Mouse (Mus musculus) lung, adult 2 months (tissue): ENCODE data around the gene Iqcf1. TPM values are rescaled to one million over a fixed set of nuclear protein-coding genes. Genes with fewer than 3 reads are reported as not detected.
"Not testable (repeated sequence)": the region's sequence is repeated elsewhere in the genome, so short reads cannot be mapped to it uniquely, and the experiment has no call there.

Experiments used
- DNase-seq: peaks from one replicate; pipeline ENCODE4 v3.0.0; 2022
- H3K4me1 ChIP-seq: fragments of 200-500 bp; 2 replicates; pipeline ENCODE4 v1.6.1; 2011; ENCODE audit warnings: low read length; ENCODE audit not compliant: control insufficient read depth, insufficient read depth
- H3K4me3 ChIP-seq: fragments of 200-500 bp; replicated peaks from 2 replicates; pipeline ENCODE3; 2011; ENCODE audit warnings: low read depth, mild to moderate bottlenecking, control low read depth, low read length; ENCODE audit errors: extremely low read depth
- CTCF ChIP-seq: fragments of 200-500 bp; IDR thresholded peaks from 2 replicates; pipeline ENCODE4 v1.5.1; 2011; ENCODE audit warnings: mild to moderate bottlenecking, low read length, control low read depth; ENCODE audit not compliant: insufficient read depth
- POLR2A ChIP-seq: fragments of 200-500 bp; IDR thresholded peaks from 2 replicates; pipeline ENCODE4 v1.6.1; 2011; ENCODE audit warnings: low read depth, mild to moderate bottlenecking, control low read depth, low read length, borderline replicate concordance; ENCODE audit errors: extremely low read depth
- WGBS: fragments of 180-500 bp; shearing (Covaris S2); methylation state at CpG from one replicate; pipeline ENCODE4 v1.1.7; 2018; 5-methylcytosine and 5-hydroxymethylcytosine counted together
- polyA plus RNA-seq: library from polyadenylated mRNA; depleted of rRNA; stranded (reverse); fragments of >200 nt; gene quantifications from 2 replicates; pipeline ENCODE4 v1.2.3, GENCODE M21; 2012

Gene Iqcf1
- polyA plus RNA-seq, 1 experiment = 0.30 TPM

DNA sequence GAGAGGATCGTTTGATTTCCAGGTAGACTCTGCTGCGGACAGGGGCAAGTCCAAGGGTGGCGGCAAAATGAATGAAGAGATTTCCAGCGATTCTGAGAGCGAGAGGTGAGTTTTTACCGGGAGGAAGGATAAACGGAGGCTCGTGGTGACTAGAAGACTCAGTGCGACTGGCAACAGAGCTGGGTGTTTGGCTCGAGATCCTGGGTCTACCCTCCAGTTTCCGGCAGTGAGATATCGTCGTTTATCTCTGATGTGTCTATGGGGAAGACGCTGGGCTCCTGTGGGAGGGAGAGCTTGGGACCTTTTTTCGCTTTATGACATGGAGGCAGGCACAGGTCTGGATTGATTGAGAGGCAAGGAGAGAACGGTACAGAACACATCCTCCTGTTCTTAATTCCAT lies 22.1 kb upstream of the Iqcf1 start:
- no peak for DNase-seq
- TF ChIP-seq CTCF = no peak
- TF ChIP-seq POLR2A = no peak
- peaks cover 13% of the 10 kb centered on the region for H3K4me1 ChIP-seq
- peak overlapping the region; percentile 53 for H3K4me3 ChIP-seq
- 1% methylated on average over 16 of the region's 16 CpGs for WGBS

DNA sequence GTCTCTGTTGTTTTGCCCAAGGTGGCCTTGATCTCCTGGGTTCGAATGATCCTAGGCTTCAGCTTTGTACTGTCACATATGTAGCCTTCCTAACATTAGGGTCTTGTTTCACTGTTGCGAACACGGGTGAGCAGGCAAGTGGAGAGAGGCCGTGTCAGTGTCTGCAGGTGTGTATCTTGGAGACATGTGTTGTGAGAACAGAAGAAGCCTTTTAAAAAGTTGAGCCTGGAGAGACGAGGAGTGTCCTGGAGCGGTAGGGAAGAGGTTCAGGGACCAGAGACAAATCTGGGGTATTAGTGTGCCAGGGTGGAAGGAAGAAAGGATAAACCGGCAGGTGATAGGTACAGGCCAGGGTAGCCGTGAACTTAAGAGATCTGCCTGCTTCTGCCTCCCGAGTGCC lies 21.7 kb upstream of the Iqcf1 start:
- no peak overlapping the region for H3K4me3 ChIP-seq
- 71% methylated on average over 9 of the region's 9 CpGs for WGBS
- TF ChIP-seq POLR2A (no peak), CTCF (no peak)
- H3K4me1 ChIP-seq = peaks cover 13% of the 10 kb centered on the region
- no peak for DNase-seq

DNA sequence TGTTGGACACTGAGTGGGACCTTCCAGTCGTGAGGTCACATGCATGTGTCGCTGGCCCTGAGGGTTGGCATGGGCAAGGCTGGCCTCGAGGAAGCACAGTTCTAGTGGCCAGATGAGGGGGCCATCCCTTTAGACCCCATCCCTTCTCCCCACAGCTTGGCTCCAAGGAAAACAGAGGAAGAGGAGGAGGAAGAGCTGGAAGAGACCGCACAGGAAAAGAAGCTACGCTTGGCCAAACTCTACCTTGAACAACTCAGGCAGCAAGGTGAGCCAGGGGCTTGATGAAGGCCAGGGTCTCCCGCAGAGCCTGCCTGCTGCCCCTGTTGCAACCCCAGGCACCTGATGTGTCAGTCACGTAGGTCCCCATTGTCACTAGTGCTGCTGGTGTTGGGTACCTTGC lies 19.2 kb upstream of the Iqcf1 start:
- Histone ChIP-seq H3K4me1 (peaks cover 5% of the 10 kb centered on the region; the same call in 1 of the 2 replicates), H3K4me3 (no peak overlapping the region)
- 91% methylated on average over 7 of the region's 7 CpGs for WGBS
- TF ChIP-seq POLR2A = no peak
- TF ChIP-seq CTCF = no peak
- no peak for DNase-seq

DNA sequence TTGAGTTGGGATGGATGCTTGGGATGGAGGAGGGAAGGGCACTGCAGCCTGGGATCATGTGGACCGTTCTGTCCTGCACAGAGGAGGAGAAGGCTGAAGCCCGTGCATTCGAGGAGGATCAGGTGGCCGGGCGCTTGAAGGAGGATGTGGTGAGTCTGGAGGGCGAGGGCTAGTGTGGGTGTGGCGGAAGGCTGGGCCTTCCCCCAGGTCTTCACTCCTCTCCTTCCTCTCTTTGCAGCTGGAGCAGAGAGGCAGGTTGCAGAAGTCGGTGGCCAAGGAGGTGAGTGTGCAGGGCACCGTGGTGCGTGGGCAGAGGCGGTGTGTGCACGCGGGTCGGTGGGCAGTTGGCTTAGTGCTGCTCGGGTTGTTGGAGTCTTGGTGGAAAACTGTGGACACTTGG lies 18.7 kb upstream of the Iqcf1 start:
- Histone ChIP-seq H3K4me3 (no peak overlapping the region), H3K4me1 (peaks cover 5% of the 10 kb centered on the region; the same call in 1 of the 2 replicates)
- TF ChIP-seq POLR2A (no peak), CTCF (no peak)
- 75% methylated on average over 15 of the region's 15 CpGs for WGBS
- DNase-seq = no peak

DNA sequence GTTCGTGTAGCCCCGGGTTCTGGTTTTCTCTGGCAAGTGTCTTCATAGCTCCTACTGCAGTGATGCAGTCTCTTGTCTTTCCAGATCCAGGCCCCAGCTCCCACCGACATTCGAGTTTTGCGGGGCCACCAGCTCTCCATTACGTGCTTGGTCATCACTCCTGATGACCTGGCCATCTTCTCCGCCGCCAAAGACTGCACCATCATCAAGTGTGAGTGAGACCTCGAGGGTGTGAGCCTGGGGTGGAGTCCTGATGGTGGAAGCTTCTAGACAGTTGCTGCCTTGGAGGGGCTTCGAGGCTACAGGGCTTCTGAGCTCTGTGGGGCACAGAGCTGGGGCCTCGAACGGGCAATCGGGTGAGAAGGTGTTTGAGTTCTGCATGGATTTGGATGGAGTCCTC lies 18.1 kb upstream of the Iqcf1 start:
- no peak for TF ChIP-seq CTCF
- no peak for TF ChIP-seq POLR2A
- DNase-seq = no peak
- WGBS = 93% methylated on average over 13 of the region's 13 CpGs
- Histone ChIP-seq H3K4me3 (no peak overlapping the region), H3K4me1 (peaks cover 5% of the 10 kb centered on the region; the same call in 1 of the 2 replicates)

DNA sequence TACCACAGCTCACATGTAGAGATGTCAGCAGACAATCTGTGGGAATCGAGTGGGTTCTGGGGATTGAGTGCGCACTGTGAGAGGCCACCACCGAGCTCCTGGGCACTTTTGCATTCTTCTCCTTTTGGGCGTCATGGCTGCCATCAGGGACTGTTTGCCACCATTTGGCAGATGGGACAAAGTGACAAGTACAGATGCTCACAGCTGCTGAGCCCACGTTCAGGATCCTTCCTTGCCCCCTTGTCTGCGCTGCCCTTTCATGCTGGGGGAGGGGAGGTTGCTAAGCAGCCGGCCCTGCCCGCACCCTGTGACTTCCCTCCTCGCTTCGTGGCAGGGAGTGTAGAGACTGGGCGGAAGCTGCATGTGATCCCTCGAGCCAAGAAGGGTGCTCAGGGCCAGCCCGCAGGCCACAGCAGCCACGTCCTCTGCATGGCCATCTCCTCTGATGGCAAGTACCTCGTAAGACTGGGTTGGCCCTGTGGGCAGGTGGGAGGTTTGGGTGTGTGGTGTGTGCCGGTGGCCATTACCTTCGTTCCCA lies 17.1 kb upstream of the Iqcf1 start:
- no peak for DNase-seq
- H3K4me3 ChIP-seq = no peak overlapping the region
- H3K4me1 ChIP-seq = peaks cover 5% of the 10 kb centered on the region; the same call in 1 of the 2 replicates
- no peak for TF ChIP-seq POLR2A
- TF ChIP-seq CTCF = no peak
- WGBS = 84% methylated on average over 17 of the region's 17 CpGs

DNA sequence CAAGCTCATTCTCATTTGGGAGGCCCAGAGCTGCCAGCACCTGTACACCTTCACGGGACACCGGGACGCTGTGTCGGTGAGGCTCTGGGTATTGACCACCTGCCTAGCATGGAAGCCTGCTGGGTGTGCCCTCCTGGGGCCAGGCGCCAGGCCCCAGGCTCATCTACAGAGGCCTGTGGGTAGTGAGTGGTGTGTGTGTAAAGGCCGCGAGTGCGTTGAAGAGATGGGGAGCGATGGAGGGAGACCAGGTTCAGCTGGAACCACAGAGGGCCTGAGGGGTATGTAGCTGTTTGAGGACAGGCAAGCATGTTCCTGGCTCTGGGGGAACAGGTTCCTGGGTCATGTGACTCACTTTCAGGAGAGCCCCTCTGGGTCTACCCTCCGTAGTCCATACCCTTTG lies 16.6 kb upstream of the Iqcf1 start:
- WGBS = 96% methylated on average over 10 of the region's 10 CpGs
- TF ChIP-seq CTCF (no peak), POLR2A (no peak)
- H3K4me1 ChIP-seq = no peaks in the 10 kb centered on the region; the same call in 1 of the 2 replicates
- no peak overlapping the region for H3K4me3 ChIP-seq
- no peak for DNase-seq

DNA sequence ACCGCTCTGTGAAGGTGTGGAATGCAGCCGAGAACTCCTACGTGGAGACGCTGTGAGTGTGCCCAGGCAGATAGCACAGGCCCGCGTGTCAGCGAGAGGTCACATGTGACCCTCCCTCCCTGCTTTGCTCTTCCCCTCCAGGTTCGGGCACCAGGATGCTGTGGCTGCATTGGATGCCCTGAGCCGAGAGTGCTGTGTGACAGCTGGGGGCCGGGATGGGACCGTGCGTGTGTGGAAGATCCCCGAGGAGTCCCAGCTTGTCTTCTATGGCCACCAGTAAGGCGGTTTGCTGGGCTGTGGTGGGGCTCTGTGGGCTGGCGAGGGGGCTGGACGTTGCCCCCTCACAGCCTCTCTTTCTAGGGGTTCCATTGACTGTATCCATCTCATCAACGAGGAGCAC lies 16.2 kb upstream of the Iqcf1 start:
- TF ChIP-seq CTCF (no peak), POLR2A (no peak)
- WGBS = 91% methylated on average over 17 of the region's 17 CpGs
- Histone ChIP-seq H3K4me1 (no peaks in the 10 kb centered on the region), H3K4me3 (no peak overlapping the region)
- no peak for DNase-seq

DNA sequence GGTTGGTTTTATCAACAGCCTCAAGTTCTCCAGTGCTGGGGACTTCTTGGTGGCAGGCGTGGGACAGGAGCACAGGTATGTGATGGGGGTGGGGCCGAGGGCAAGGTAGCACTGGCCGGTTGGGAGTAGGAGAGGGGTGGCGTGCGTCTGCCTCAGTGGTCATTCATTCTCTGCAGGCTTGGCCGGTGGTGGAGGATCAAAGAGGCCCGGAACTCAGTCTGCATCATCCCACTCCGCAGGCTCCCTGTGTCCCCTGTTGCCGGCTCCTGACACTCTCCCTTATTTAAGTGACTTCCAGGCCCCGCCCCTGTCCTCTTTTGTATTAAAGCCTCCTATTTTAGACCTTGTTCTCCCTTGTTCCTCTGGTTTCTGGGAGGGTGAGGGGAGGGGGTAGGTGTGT lies 14.7 kb upstream of the Iqcf1 start:
- no peak for DNase-seq
- Histone ChIP-seq H3K4me1 (no peaks in the 10 kb centered on the region), H3K4me3 (no peak overlapping the region)
- TF ChIP-seq POLR2A (no peak), CTCF (no peak)
- 91% methylated on average over 10 of the region's 10 CpGs for WGBS

DNA sequence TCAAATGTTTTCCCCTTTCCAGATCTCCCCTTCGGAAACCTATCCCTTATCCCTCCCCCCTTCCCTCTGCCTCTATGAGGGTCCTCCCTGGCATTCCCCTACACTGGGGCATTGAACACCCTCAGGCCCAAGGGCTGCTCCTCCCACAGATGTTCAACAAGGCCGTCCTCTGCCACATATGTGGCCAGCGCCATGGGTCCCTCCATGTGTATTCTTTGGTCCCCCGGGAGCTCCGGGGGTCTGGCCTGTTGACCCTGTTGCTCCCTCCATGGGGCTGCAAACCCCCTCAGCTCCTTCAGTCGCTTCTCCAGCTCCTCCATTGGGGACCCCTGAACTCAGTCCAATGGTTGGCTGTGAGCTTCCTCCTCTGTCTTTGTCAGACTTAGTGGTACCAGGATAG lies 12.2 kb upstream of the Iqcf1 start:
- H3K4me1 ChIP-seq, DNase-seq, H3K4me3 ChIP-seq: not testable (repeated sequence)
- 79% methylated on average over 6 of the region's 6 CpGs for WGBS

DNA sequence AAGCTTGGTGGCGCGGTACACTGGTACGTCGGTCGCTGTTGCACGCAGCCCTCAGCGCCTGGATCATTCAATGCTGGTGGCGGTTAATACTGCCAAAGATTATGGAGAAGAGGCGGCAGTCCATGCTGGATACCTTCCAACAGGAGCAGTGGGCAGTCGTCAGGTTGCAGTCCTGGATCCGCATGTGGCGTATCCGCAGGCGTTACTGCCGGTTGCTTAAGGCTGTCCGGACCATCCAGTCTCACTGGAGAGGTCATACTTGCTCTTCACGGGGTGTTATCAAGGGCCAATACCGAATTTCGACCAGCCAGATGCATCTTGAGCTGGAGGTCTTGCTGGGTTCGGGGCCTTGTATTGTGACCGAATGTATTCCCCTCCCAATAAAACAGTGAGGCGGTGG lies 2.1 kb downstream of the Iqcf1 start:
- Histone ChIP-seq H3K4me1 (no peaks in the 10 kb centered on the region), H3K4me3 (no peak overlapping the region)
- TF ChIP-seq CTCF = no peak
- TF ChIP-seq POLR2A = no peak
- 89% methylated on average over 22 of the region's 22 CpGs for WGBS
- no peak for DNase-seq
